In the genomic region with DNA sequence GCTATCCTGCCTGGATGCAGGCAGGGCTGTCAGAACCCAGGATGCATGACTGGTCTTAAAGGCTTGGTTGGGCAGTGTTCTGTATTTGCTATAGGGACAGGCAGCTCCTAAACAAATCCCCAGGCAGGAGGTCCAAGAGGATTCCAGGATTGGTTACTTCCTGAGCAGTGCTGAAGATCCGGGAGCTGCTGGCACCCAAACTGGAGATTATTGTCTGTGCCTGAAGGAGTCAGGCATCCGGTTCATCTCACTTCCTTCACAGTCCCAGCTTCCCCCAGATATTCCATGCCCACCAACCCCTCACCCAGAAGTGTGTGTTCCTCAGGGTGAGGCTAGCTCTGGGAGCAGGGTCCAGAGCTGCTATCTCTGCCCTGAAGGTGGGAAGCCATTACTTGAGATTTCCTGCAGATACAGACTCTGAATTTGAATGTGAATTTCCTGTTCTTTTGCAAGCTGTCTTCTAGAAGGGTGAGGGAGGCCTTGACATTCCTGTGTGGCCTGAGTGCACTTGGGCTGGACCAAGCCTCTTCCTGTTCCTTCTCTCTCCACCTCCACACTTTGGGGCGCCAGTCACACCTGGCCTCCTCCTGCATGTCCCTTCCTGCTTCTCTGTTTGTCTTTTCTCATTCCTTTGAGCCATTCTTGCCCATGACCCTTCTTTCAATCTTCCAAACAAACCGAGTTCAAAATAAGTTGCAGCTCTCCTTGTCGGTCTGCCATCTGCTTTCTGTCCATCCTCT, we compare ENCODE assay signal across 29 mouse cellular contexts.
A peak's percentile ranks its signal among the peaks of the same experiment; 100 is the strongest.
DNase-seq lines count a peak whose midpoint lies in the region; ATAC-seq and TF ChIP-seq lines count a peak whose summit lies in the region.
"Had no signal": no experiment of that assay in that cellular context is flagged by ENCODE, and none has a peak within 500 bp of the region (broad histone marks: within the 10 kb centered on the region; RNA-seq: fewer than 3 reads in every experiment).

No protein-coding gene starts in this region.

- peak; percentile 18 to 41 for DNase-seq in lung, adult 18-20 months
- no peak for DNase-seq in lung, adult 2 months
- DNase-seq in ZHBTc4 (ENCODE audit: low read depth, low spot score): peak; percentile 24
- peak; percentile 24 for DNase-seq in lung, postnatal 36 days
- DNase-seq in adrenal gland, postnatal 36 days: no peak
- no peak for DNase-seq in thymus, postnatal 4 days
- DNase-seq: adrenal gland, adult 8-10 months; cerebellum, adult 11-12 months; cerebellum, adult 9-11 months; embryo, embryonic 11 days; gastrocnemius, postnatal 14 days; heart, adult 18-20 months; heart, postnatal 4 days; kidney, adult 8-10 months; kidney, postnatal 10 days; layer of hippocampus, adult 9-11 months; liver; right cerebral cortex, postnatal 14 days; thymus, postnatal 14 days had no signal

- TF ChIP-seq CTCF in lung, adult 2 months (IDR thresholded peaks at IDR 0.05; ENCODE audit: insufficient read depth, low read length): no peak
- no peak for TF ChIP-seq CTCF in ES-Bruce4 (IDR thresholded peaks at IDR 0.05; ENCODE audit: low read depth, low read length)

- no peak overlapping the region for H3K4me2 ChIP-seq in midbrain, embryonic 16.5 days (ENCODE audit: low read length)
- H3K4me2 ChIP-seq: embryonic facial prominence, embryonic 12.5 days; heart, embryonic 12.5 days; hindbrain, embryonic 13.5 days; liver, embryonic 15.5 days; midbrain, embryonic 12.5 days; neural tube, embryonic 13.5 days had no signal

- no peak overlapping the region for H3K27ac ChIP-seq in ES-Bruce4 (ENCODE audit: insufficient read depth, low read length)
- H3K27ac ChIP-seq in midbrain, embryonic 16.5 days (ENCODE audit: low read length): no peak overlapping the region
- H3K27ac ChIP-seq: embryonic facial prominence, embryonic 12.5 days; hindbrain, embryonic 13.5 days; liver, embryonic 15.5 days; midbrain, embryonic 12.5 days; neural tube, embryonic 13.5 days had no signal

- 0 out of 2 replicates have a peak, but pooled peaks have one; percentile 25 for TF ChIP-seq EP300 in ES-Bruce4 (IDR thresholded peaks at IDR 0.05; ENCODE audit: insufficient read depth, low read depth, low read length)

- 56% methylated on average over 5 of the region's 5 CpGs for WGBS in lung, adult 2 months
- 70% methylated on average over 5 of the region's 5 CpGs for WGBS in midbrain, embryonic 16.5 days

- H3K9ac ChIP-seq in ES-Bruce4 (ENCODE audit: low read depth, poor library complexity, severe bottlenecking): no peak overlapping the region
- H3K9ac ChIP-seq in midbrain, embryonic 16.5 days (ENCODE audit: low read depth, low read length): no peak overlapping the region
- H3K9ac ChIP-seq: embryonic facial prominence, embryonic 12.5 days; heart, embryonic 12.5 days; hindbrain, embryonic 13.5 days; liver, embryonic 15.5 days; midbrain, embryonic 12.5 days; neural tube, embryonic 13.5 days had no signal

- no peaks in the 10 kb centered on the region for H3K36me3 ChIP-seq in ES-Bruce4 (ENCODE audit: control insufficient read depth, insufficient read depth, low read length, poor library complexity, severe bottlenecking)
- H3K36me3 ChIP-seq in midbrain, embryonic 16.5 days (ENCODE audit: control insufficient read depth, insufficient read depth, low read length): no peaks in the 10 kb centered on the region
- H3K36me3 ChIP-seq: embryonic facial prominence, embryonic 12.5 days; heart, embryonic 12.5 days; hindbrain, embryonic 13.5 days; liver, embryonic 15.5 days; midbrain, embryonic 12.5 days; neural tube, embryonic 13.5 days had no signal

- H3K9me3 ChIP-seq in ES-Bruce4 (replicated peaks; ENCODE audit: control insufficient read depth, insufficient read depth, low read length, poor library complexity, severe bottlenecking): no peaks in the 10 kb centered on the region
- H3K9me3 ChIP-seq in midbrain, embryonic 16.5 days (replicated peaks; ENCODE audit: control insufficient read depth, low read length, poor library complexity, severe bottlenecking): no peaks in the 10 kb centered on the region
- H3K9me3 ChIP-seq: embryonic facial prominence, embryonic 12.5 days; heart, embryonic 12.5 days; hindbrain, embryonic 13.5 days; liver, embryonic 15.5 days; midbrain, embryonic 12.5 days; neural tube, embryonic 13.5 days had no signal

- no peak for TF ChIP-seq POLR2A in lung, adult 2 months (IDR thresholded peaks at IDR 0.05; ENCODE audit: borderline replicate concordance, extremely low read depth, low read depth, low read length)
- TF ChIP-seq POLR2A in ES-Bruce4 (IDR thresholded peaks at IDR 0.05; ENCODE audit: insufficient read depth, low read length): no peak

- H3K4me1 ChIP-seq in lung, adult 2 months (ENCODE audit: control insufficient read depth, insufficient read depth, low read length): peaks cover 4% of the 10 kb centered on the region; the same call in 1 of the 2 replicates
- H3K4me1 ChIP-seq in ES-Bruce4 (ENCODE audit: control insufficient read depth, insufficient read depth, low read length): peaks cover 7% of the 10 kb centered on the region
- H3K4me1 ChIP-seq in midbrain, embryonic 16.5 days (ENCODE audit: control insufficient read depth, insufficient read depth, low read length): no peaks in the 10 kb centered on the region
- H3K4me1 ChIP-seq: embryonic facial prominence, embryonic 12.5 days; hindbrain, embryonic 13.5 days; liver, embryonic 15.5 days; megakaryocyte, embryonic 14.5 days; midbrain, embryonic 12.5 days; neural tube, embryonic 13.5 days had no signal

- H3K27me3 ChIP-seq in ES-Bruce4 (ENCODE audit: control insufficient read depth, insufficient read depth, low read length, poor library complexity, severe bottlenecking): no peaks in the 10 kb centered on the region
- no peaks in the 10 kb centered on the region for H3K27me3 ChIP-seq in midbrain, embryonic 16.5 days (ENCODE audit: control insufficient read depth, insufficient read depth, low read depth, low read length)
- H3K27me3 ChIP-seq: embryonic facial prominence, embryonic 12.5 days; heart, embryonic 12.5 days; hindbrain, embryonic 13.5 days; liver, embryonic 15.5 days; megakaryocyte, embryonic 14.5 days; midbrain, embryonic 12.5 days; neural tube, embryonic 13.5 days had no signal

- H3K4me3 ChIP-seq in lung, adult 2 months (replicated peaks; ENCODE audit: extremely low read depth, low read depth, low read length): no peak overlapping the region
- H3K4me3 ChIP-seq in ES-Bruce4 (ENCODE audit: low read depth, low read length): no peak overlapping the region
- H3K4me3 ChIP-seq in midbrain, embryonic 16.5 days (ENCODE audit: low read depth, low read length): no peak overlapping the region
- H3K4me3 ChIP-seq: embryonic facial prominence, embryonic 12.5 days; heart, embryonic 12.5 days; hindbrain, embryonic 13.5 days; liver, embryonic 15.5 days; megakaryocyte, embryonic 14.5 days; midbrain, embryonic 12.5 days; neural tube, embryonic 13.5 days had no signal

- no peak for ATAC-seq in midbrain, embryonic 16.5 days
- ATAC-seq: forebrain, embryonic 14.5 days had no signal

Comparison
In these comparisons a context has a peak if more than half of its experiments do, and no peak if none do; other contexts are left out.
1. DNase-seq: peak in lung, adult 18-20 months (2 of 2), ZHBTc4 (single experiment) and lung, postnatal 36 days (single experiment); none in lung, adult 2 months (single experiment), adrenal gland, postnatal 36 days (0 of 2) and thymus, postnatal 4 days (single experiment).